Mouse (Mus musculus): ENCODE data around the gene Olfr684. TPM values are rescaled to one million over a fixed set of nuclear protein-coding genes. Genes with fewer than 3 reads are reported as not detected.

The Olfr684 gene
- polyA plus RNA-seq (2015; fragmentation: Nextera tagmentation; extraction: Ambion mirVana), result not detected in 2 replicates

DNA sequence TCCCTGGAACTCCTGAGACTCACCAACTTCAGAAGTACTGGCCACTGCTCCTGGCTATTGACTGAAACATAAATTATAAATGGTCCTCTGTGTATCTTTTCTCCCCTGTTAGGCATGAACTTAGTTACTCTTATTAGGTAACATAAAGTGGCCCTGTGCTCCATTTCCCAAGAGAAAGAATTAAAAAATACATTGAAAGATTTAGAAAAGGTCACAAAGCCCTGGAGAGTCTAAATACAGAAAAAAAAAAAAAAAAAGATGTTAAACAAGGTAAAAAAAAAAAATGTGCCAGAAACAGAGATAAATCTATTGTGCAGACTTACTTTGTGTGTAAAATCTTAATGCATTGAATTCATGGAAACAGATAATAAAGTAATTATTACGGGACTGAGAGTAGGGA is at the start of gene Olfr684:
Gene Olfr684, minus strand, starts transcription at position 101 of the 400 bp plus-strand sequence.
- Histone ChIP-seq H3K27ac (replicated peaks) (no peak within 1 kb of the TSS), H3K4me1 (replicated peaks) (no peaks in the 10 kb centered on the region), H3K9ac (no peak within 1 kb of the TSS), H3K4me3 (no peak within 1 kb of the TSS), H3K36me3 (no peaks in the 10 kb centered on the region), H3K9me3 (no peaks in the 10 kb centered on the region), H3K27me3 (no peaks in the 10 kb centered on the region), H3K4me2 (no peak within 1 kb of the TSS)
- no peak for ATAC-seq (ENCODE audit: low FRiP score, low read depth)
- 76% methylated on average over 1 of the region's 1 CpGs for WGBS

DNA sequence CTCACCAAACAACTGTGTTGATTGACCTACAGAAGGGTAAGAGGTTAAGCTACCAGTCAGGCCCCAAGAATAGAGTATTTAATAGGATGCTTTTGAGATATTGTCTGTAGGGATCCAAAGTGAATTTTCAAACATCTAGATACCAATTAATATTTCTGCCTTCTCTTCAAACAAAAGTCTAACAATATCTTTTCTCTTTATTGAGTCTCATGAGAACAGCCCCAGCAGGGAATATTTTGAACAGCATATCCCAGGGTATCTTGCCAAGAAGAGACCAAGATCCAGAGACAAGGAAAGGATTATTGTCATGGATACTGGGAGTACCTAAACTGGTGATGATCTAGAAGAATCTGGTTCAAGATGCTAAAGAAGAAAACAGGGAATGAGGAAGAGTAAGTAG is 43.9 kb upstream of the Olfr684 start, which contains the start of gene Olfr686:
Gene Olfr686, minus strand, starts transcription at position 101 of the 400 bp plus-strand sequence.
- H3K4me1 ChIP-seq (replicated peaks), result no peaks in the 10 kb centered on the region
- H3K9ac ChIP-seq, result no peak within 1 kb of the TSS
- H3K4me3 ChIP-seq, result no peak within 1 kb of the TSS
- ATAC-seq (ENCODE audit: low FRiP score, low read depth), result no peak
- no peak within 1 kb of the TSS for H3K4me2 ChIP-seq
- no peaks in the 10 kb centered on the region for H3K9me3 ChIP-seq
- no peak within 1 kb of the TSS for H3K27ac ChIP-seq (replicated peaks)
- H3K36me3 ChIP-seq, result no peaks in the 10 kb centered on the region
- H3K27me3 ChIP-seq, result no peaks in the 10 kb centered on the region

DNA sequence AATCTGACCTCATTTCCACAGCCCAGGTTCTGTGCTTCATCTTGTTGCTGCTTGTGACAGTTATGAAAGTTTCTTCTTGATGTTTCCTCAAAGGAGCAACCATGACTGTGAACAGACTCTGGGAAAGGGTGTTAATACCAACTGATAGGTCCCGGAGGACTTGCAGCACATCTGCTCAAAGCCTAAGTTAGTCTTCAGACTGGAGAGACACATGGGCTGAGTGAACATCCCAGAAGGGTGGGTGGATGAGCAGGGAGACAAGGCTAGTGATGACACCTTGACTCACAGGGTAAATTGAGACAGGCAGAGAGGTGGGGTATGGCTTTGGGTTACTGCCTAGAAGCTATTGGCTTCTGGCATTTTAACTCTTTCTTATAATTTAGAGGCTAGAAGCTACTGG is 22.5 kb upstream of the Olfr684 start, which contains the start of gene Olfr685:
Gene Olfr685, minus strand, starts transcription at position 101 of the 400 bp plus-strand sequence.
- 94% methylated on average over 1 of the region's 1 CpGs for WGBS
- no peak within 1 kb of the TSS for H3K4me3 ChIP-seq
- no peaks in the 10 kb centered on the region for H3K27me3 ChIP-seq
- H3K9ac ChIP-seq, result no peak within 1 kb of the TSS
- no peaks in the 10 kb centered on the region for H3K36me3 ChIP-seq
- ATAC-seq (ENCODE audit: low FRiP score, low read depth), result no peak
- no peak within 1 kb of the TSS for H3K27ac ChIP-seq (replicated peaks)
- H3K9me3 ChIP-seq, result no peaks in the 10 kb centered on the region
- no peaks in the 10 kb centered on the region for H3K4me1 ChIP-seq (replicated peaks)
- H3K4me2 ChIP-seq, result no peak within 1 kb of the TSS

DNA sequence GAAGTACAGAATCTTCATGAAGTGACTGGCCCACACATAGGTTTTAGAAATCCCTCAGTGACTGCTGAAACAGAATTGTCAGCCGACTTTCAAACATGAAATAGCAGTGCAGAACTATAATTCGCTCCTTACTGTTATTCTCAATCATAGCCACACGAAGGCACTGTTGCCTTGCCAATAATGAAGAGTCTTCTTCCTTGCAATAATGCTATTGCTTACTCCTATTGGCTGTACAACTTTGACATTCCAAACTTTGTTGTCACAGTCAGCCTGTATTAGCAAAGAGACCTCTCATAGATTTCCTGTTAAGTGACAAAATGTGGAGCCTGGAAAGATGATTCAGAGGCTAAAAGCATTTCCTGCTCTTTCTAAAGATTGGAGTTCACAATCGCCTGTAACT is 7.3 kb upstream of the Olfr684 start:
- Histone ChIP-seq H3K9me3 (no peaks in the 10 kb centered on the region), H3K4me2 (no peak overlapping the region), H3K27me3 (no peaks in the 10 kb centered on the region), H3K4me3 (no peak overlapping the region), H3K36me3 (no peaks in the 10 kb centered on the region), H3K27ac (replicated peaks) (no peak overlapping the region), H3K9ac (no peak overlapping the region), H3K4me1 (replicated peaks) (no peaks in the 10 kb centered on the region)
- ATAC-seq (ENCODE audit: low FRiP score, low read depth), result no peak
- WGBS, result 62% methylated on average over 4 of the region's 4 CpGs

DNA sequence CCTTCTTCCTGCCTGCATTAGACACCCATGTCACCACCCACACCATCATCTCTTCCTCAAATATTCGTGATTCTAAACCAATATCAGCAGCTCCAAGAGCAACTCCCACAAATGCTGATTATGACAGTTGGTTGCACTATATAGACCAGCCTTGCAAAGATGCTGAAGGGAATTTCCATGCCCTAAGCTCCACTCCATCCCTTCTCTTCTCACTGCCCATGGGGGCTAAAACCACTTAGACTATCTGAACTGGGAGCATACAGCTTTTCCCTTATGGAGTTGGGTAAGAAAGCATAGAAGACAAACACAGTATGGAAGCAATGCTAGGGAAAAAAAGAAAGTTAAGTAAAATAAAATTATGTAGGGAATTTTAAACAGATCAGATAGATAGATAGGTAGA is 16.5 kb downstream of the Olfr684 start, which contains the start of gene Olfr683:
Gene Olfr683, minus strand, starts transcription at position 101 of the 400 bp plus-strand sequence.
- no peak within 1 kb of the TSS for H3K9ac ChIP-seq
- H3K27ac ChIP-seq (replicated peaks), result no peak within 1 kb of the TSS
- H3K36me3 ChIP-seq, result no peaks in the 10 kb centered on the region
- H3K27me3 ChIP-seq, result no peaks in the 10 kb centered on the region
- no peaks in the 10 kb centered on the region for H3K9me3 ChIP-seq
- WGBS, result 78% methylated on average over 1 of the region's 1 CpGs
- no peaks in the 10 kb centered on the region for H3K4me1 ChIP-seq (replicated peaks)
- no peak within 1 kb of the TSS for H3K4me3 ChIP-seq
- ATAC-seq (ENCODE audit: low FRiP score, low read depth), result no peak
- no peak within 1 kb of the TSS for H3K4me2 ChIP-seq

DNA sequence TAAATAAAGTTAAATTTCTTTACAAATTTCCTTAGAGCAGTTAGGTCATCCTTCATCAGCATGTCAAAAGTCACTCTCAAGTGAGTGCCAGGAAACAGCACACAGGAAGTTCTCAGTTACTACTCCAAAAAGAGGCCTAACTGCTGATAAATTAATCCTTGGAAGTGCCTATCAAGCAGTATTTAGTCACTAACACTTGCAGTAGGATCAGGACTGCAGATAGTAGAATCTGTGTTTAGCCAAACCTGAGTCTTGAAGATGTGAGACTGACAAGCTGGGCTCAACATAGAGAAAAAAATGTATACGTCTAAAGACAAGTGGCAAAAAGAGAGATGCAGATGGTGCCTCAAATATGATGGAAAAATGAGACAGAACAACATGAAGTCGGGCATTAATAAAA is 22.2 kb downstream of the Olfr684 start:
- ATAC-seq (ENCODE audit: low FRiP score, low read depth), result no peak
- Histone ChIP-seq H3K27ac (replicated peaks) (no peak overlapping the region), H3K27me3 (no peaks in the 10 kb centered on the region), H3K4me1 (replicated peaks) (no peaks in the 10 kb centered on the region), H3K9me3 (no peaks in the 10 kb centered on the region), H3K36me3 (no peaks in the 10 kb centered on the region), H3K4me2 (no peak overlapping the region), H3K9ac (no peak overlapping the region), H3K4me3 (no peak overlapping the region)
- WGBS, result 91% methylated on average over 2 of the region's 2 CpGs

DNA sequence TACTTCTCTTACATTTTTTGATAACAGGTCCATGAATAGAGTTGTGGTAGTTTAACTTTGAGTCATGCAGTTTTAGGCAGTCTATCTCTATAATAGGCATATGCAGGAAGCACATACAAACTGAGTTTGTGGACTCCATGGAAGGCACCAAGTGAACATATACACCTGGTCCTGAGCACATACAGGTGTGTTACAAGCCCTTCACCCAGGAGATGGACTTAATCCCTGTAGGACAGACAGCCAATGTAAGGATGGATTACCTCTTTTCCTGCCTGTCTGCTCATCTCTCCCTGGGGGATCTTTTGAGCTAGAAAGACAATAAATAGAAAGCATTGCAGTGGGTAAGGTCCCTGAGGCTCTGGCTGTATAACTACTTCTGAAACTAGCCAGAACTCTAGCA is 46.9 kb downstream of the Olfr684 start, which contains the start of gene Olfr681:
Gene Olfr681, plus strand, starts transcription at position 301 of the 400 bp plus-strand sequence.
- Histone ChIP-seq H3K27ac (replicated peaks) (no peak within 1 kb of the TSS), H3K9me3 (no peaks in the 10 kb centered on the region), H3K4me1 (replicated peaks) (no peaks in the 10 kb centered on the region), H3K4me3 (no peak within 1 kb of the TSS), H3K4me2 (no peak within 1 kb of the TSS), H3K9ac (no peak within 1 kb of the TSS), H3K36me3 (no peaks in the 10 kb centered on the region), H3K27me3 (no peaks in the 10 kb centered on the region)
- ATAC-seq (ENCODE audit: low FRiP score, low read depth), result no peak

Other genes starting within 250 kb of the Olfr684 start
- gene Olfr667, start 242.2 kb downstream of the Olfr684 start, polyA plus RNA-seq (2015; fragmentation: Nextera tagmentation; extraction: Ambion mirVana), result not detected in 2 replicates
- gene Olfr668, start 235.6 kb downstream of the Olfr684 start, polyA plus RNA-seq (2015; fragmentation: Nextera tagmentation; extraction: Ambion mirVana), result not detected in 2 replicates
- not detected in 2 replicates for gene Olfr669, start 229.4 kb downstream of the Olfr684 start, polyA plus RNA-seq (2015; fragmentation: Nextera tagmentation; extraction: Ambion mirVana)
- gene Olfr670, start 201.0 kb downstream of the Olfr684 start, polyA plus RNA-seq (2015; fragmentation: Nextera tagmentation; extraction: Ambion mirVana), result not detected in 2 replicates
- gene Olfr671, start 184.5 kb downstream of the Olfr684 start, polyA plus RNA-seq (2015; fragmentation: Nextera tagmentation; extraction: Ambion mirVana), result not detected in 2 replicates
- not detected in 2 replicates for gene Olfr672, start 161.6 kb downstream of the Olfr684 start, polyA plus RNA-seq (2015; fragmentation: Nextera tagmentation; extraction: Ambion mirVana)
- gene Olfr675, start 135.2 kb downstream of the Olfr684 start, polyA plus RNA-seq (2015; fragmentation: Nextera tagmentation; extraction: Ambion mirVana), result not detected in 2 replicates
- not detected in 2 replicates for gene Olfr676, start 131.0 kb downstream of the Olfr684 start, polyA plus RNA-seq (2015; fragmentation: Nextera tagmentation; extraction: Ambion mirVana)
- not detected in 2 replicates for gene Olfr677, start 112.3 kb downstream of the Olfr684 start, polyA plus RNA-seq (2015; fragmentation: Nextera tagmentation; extraction: Ambion mirVana)
- gene Olfr678, start 99.2 kb downstream of the Olfr684 start, polyA plus RNA-seq (2015; fragmentation: Nextera tagmentation; extraction: Ambion mirVana), result not detected in 2 replicates
- gene Olfr679, start 82.4 kb downstream of the Olfr684 start, polyA plus RNA-seq (2015; fragmentation: Nextera tagmentation; extraction: Ambion mirVana), result not detected in 2 replicates
- gene Olfr680-ps1, start 70.8 kb downstream of the Olfr684 start, polyA plus RNA-seq (2015; fragmentation: Nextera tagmentation; extraction: Ambion mirVana), result not detected in 2 replicates
- gene Olfr681, start 46.8 kb downstream of the Olfr684 start, polyA plus RNA-seq (2015; fragmentation: Nextera tagmentation; extraction: Ambion mirVana), result not detected in 2 replicates
- gene Olfr683, start 16.6 kb downstream of the Olfr684 start, polyA plus RNA-seq (2015; fragmentation: Nextera tagmentation; extraction: Ambion mirVana), result not detected in 2 replicates
- gene Olfr685, start 22.4 kb upstream of the Olfr684 start, polyA plus RNA-seq (2015; fragmentation: Nextera tagmentation; extraction: Ambion mirVana), result not detected in 2 replicates
- gene Olfr686, start 43.8 kb upstream of the Olfr684 start, polyA plus RNA-seq (2015; fragmentation: Nextera tagmentation; extraction: Ambion mirVana), result not detected in 2 replicates
- not detected in 2 replicates for gene Olfr688, start 124.4 kb upstream of the Olfr684 start, polyA plus RNA-seq (2015; fragmentation: Nextera tagmentation; extraction: Ambion mirVana)
- 0.03 and 0.05 TPM in 2 replicates for gene Olfr689, start 147.5 kb upstream of the Olfr684 start, polyA plus RNA-seq (2015; fragmentation: Nextera tagmentation; extraction: Ambion mirVana)
- gene Olfr690, start 170.5 kb upstream of the Olfr684 start, polyA plus RNA-seq (2015; fragmentation: Nextera tagmentation; extraction: Ambion mirVana), result not detected in 2 replicates
- gene Olfr691, start 178.6 kb upstream of the Olfr684 start, polyA plus RNA-seq (2015; fragmentation: Nextera tagmentation; extraction: Ambion mirVana), result 0.12 and 0.16 TPM in 2 replicates
- gene Olfr692, start 204.6 kb upstream of the Olfr684 start, polyA plus RNA-seq (2015; fragmentation: Nextera tagmentation; extraction: Ambion mirVana), result not detected in 2 replicates
- not detected in 2 replicates for gene Gm5901, start 211.4 kb upstream of the Olfr684 start, polyA plus RNA-seq (2015; fragmentation: Nextera tagmentation; extraction: Ambion mirVana)
- gene Fam160a2, start 236.4 kb upstream of the Olfr684 start, polyA plus RNA-seq (2015; fragmentation: Nextera tagmentation; extraction: Ambion mirVana), result 43.7 and 45.1 TPM in 2 replicates
- gene Cnga4, start 240.9 kb upstream of the Olfr684 start, polyA plus RNA-seq (2015; fragmentation: Nextera tagmentation; extraction: Ambion mirVana), result 0.08 and 0.12 TPM in 2 replicates